Mouse (Mus musculus) spleen, adult 2 months (tissue): ENCODE results near the gene Pak1.

ENCODE experiments used
- CTCF ChIP-seq: fragments of 200-500 bp; IDR thresholded peaks from 2 replicates; pipeline ENCODE4 v1.5.1; 2011; ENCODE audit warnings: mild to moderate bottlenecking, inconsistent platforms; ENCODE audit not compliant: insufficient read depth, insufficient read length, insufficient replicate concordance; ENCODE audit errors: extremely low read depth
- POLR2A ChIP-seq: fragments of 200-500 bp; IDR thresholded peaks from 2 replicates; pipeline ENCODE4 v1.6.1; 2011; ENCODE audit warnings: low read depth, low read length, inconsistent platforms

DNA sequence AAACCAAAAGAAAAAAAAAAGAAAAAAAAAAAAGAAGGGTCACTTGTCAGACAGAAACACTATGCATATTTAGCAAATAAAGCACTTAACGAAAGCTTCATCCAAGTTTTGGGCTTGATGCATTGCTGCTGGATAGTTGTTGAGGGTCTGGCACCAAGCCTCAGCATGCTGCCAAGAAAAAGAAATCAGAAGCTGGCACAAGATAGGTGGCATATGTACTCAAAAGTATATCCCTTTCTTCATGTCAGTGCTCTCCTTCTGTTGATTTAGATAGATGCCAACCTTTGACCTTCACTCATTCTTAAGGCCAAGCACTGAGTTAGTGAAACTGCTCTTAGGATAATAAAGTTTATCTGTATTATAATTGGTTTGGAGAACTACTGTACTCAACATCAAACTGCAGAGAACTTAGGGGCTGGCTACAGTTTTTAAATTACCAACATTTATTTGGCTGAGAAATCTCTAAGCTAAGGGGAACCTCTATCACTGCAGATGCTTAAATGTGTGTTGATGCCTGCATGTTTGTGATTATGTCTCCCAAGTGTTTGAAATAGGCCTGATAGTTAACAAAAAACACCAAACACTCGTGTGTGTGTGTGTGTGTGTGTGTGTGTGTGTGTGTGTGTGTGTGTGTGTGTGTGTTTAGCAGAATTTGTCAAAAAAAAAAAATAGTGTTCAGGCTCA lies 126.6 kb downstream of the Pak1 start:
- no peak for TF ChIP-seq CTCF
- TF ChIP-seq POLR2A = no peak
